Mouse (Mus musculus) kidney, postnatal 0 days (tissue): ENCODE measurements around the gene Vwa7. TPM values are rescaled to one million over a fixed set of nuclear protein-coding genes. Genes with fewer than 3 reads are reported as not detected.
A peak's percentile ranks its signal among the peaks of the same experiment; 100 is the strongest.
"Not testable (repeated sequence)": the region's sequence is repeated elsewhere in the genome, so short reads cannot be mapped to it uniquely, and the experiment has no call there.

ENCODE experiments used
- ATAC-seq: fragments of 200-750 bp; cut with Nextera tagmentation; replicated peaks from 2 replicates; pipeline ENCODE4 v1.8.0; 2017; ENCODE audit warnings: low read depth, moderate number of reproducible peaks, moderate TSS enrichment, moderate library complexity; ENCODE audit not compliant: low FRiP score
- DNase-seq: peaks from one replicate; pipeline ENCODE4 v3.0.0-alpha.2; 2016; ENCODE audit warnings: low spot score
- H3K27ac ChIP-seq: fragments of 300-500 bp; sonication (generic); 2 replicates; pipeline ENCODE4 v1.5.1; 2014; ENCODE audit warnings: mild to moderate bottlenecking
- H3K27me3 ChIP-seq: fragments of 300-500 bp; sonication (generic); 2 replicates; pipeline ENCODE4 v1.6.1; 2014; ENCODE audit warnings: low read length, mixed read lengths; ENCODE audit not compliant: insufficient read depth
- H3K36me3 ChIP-seq: fragments of 300-500 bp; sonication (generic); 2 replicates; pipeline ENCODE4 v1.6.1; 2014; ENCODE audit warnings: low read length, mixed read lengths; ENCODE audit not compliant: insufficient read depth
- H3K4me1 ChIP-seq: fragments of 300-500 bp; sonication (generic); replicated peaks from 2 replicates; pipeline ENCODE4 v1.6.1; 2014; ENCODE audit warnings: antibody characterized with exemption, low read length, mixed read lengths; ENCODE audit not compliant: insufficient read depth
- H3K4me2 ChIP-seq: fragments of 300-500 bp; sonication (generic); 2 replicates; pipeline ENCODE4 v1.6.1; 2014; ENCODE audit warnings: mild to moderate bottlenecking, low read length, moderate library complexity, mixed read lengths
- H3K4me3 ChIP-seq: fragments of 300-500 bp; sonication (generic); replicated peaks from 2 replicates; pipeline ENCODE4 v1.5.1; 2014; ENCODE audit warnings: low read depth, low read length
- H3K9ac ChIP-seq: fragments of 300-500 bp; sonication (generic); 2 replicates; pipeline ENCODE4 v1.6.1; 2014; ENCODE audit warnings: low read depth, low read length
- H3K9me3 ChIP-seq: fragments of 300-500 bp; sonication (generic); replicated peaks from 2 replicates; pipeline ENCODE4 v1.6.1; 2016; ENCODE audit warnings: low read length, inconsistent platforms, mixed read lengths
- CTCF ChIP-seq: IDR thresholded peaks from 2 replicates; pipeline ENCODE4 v1.5.1; 2016; ENCODE audit warnings: antibody characterized with exemption, low read depth, mild to moderate bottlenecking, moderate library complexity
- WGBS: fragments of 180-500 bp; shearing (Covaris S2); extraction: QIAGEN DNeasy Blood & Tissue Kit; methylation state at CpG from one replicate; pipeline ENCODE4 v1.1.7; 2014; 5-methylcytosine and 5-hydroxymethylcytosine counted together
- polyA plus RNA-seq: library from polyadenylated mRNA; unstranded; fragments of >200 nt; fragmentation: Nextera tagmentation; extraction: Ambion mirVana; gene quantifications from 2 replicates; pipeline ENCODE4 v1.2.1, GENCODE M21; 2015

Vwa7 gene
- polyA plus RNA-seq, 1 experiment from 2014 or later = 0.16 TPM

DNA sequence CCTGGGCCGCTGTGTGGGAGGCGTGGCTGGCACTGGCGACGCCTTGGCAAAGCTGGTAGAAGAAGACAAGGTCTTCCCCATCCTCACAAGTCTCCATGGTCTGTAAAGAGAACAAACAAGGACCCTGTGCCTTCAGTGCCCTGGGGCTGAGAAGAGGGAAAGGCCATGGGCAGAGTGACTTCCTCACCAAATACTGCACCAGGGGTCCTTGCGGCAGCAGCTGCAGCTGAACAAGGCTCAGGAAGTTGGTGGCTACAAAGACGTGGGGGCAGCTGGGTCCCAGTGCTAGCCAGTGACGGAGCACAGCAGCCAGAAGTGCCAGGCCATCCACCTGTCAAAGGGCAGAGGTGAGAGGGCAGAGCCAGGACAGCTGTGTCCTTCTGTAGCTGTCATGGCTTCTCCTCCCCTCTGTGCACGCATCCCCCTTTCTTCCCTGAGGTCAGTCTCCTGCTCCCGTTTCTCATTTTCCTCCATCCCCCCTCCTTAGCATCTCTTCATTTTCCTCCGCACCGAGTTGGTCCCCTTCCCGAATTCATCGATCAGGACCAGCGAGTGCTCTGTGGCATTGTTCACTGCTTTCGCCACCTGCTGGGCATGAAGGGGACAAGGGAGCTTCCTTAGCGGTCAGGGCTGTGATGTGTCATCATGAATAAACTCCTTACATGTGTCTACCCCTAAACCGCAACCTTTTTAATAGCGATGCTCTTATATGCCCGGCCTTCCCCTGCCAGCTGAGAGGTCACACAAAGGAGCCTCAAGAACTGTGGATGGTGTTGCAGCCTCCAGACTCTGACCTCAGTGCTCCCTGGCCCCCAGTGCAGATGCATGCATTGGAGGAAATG lies 13.5 kb downstream of the Vwa7 start:
- 40% methylated on average over 18 of the region's 19 CpGs for WGBS
- no peaks in the 10 kb centered on the region for H3K27me3 ChIP-seq
- TF ChIP-seq CTCF = peak; percentile 66
- H3K4me1 ChIP-seq = no peaks in the 10 kb centered on the region
- H3K4me3 ChIP-seq = no peak overlapping the region
- H3K4me2 ChIP-seq = no peak overlapping the region
- peak; percentile 41 for DNase-seq
- H3K27ac ChIP-seq = no peak overlapping the region
- no peak overlapping the region for H3K9ac ChIP-seq
- H3K9me3 ChIP-seq = no peaks in the 10 kb centered on the region
- ATAC-seq = no peak
- H3K36me3 ChIP-seq = no peaks in the 10 kb centered on the region

DNA sequence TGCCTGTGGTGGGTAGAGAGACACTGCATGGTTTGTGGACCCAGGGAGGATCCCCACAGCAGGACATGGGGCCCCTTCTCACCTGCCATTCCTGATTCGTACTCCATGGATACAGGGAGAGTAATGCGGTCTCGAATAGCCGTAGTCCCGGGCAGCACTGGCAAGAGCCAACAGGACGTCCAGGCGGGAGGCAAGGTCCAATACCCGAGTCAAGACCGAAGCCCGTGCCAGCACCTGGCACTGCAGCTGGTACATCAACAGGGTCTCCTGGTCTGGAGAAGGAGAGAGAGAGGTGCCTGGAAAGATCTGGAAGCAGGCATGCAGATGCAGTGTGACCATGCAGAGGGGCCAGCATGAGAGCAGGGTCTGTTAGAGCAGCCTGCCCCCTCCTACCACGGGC lies 14.9 kb downstream of the Vwa7 start:
- Histone ChIP-seq H3K4me2 (no peak overlapping the region), H3K9me3 (no peaks in the 10 kb centered on the region), H3K9ac (no peak overlapping the region), H3K27me3 (no peaks in the 10 kb centered on the region), H3K27ac (no peak overlapping the region), H3K4me1 (no peaks in the 10 kb centered on the region), H3K36me3 (no peaks in the 10 kb centered on the region), H3K4me3 (no peak overlapping the region)
- ATAC-seq (no peak), DNase-seq (no peak)
- WGBS = 87% methylated on average over 11 of the region's 11 CpGs
- no peak for TF ChIP-seq CTCF

DNA sequence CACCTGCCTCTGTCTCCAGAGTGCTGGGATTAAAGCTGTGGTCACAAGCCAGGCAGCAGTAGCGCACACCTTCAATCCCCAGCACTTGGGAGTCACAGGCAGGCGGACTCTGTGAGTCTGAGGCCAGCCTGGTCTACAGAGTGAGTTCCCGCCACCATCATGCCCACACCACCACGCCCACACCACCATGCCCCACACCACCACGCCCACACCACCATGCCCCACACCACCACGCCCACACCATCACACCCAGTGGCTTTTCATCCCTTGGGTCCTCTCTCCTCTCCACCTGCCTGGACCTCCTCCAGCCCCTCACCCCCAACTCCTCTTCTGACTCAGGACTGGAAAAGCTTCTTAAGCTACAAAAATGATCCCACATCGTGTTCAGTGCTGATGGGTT lies 15.5 kb downstream of the Vwa7 start:
- no peak overlapping the region for H3K27ac ChIP-seq

DNA sequence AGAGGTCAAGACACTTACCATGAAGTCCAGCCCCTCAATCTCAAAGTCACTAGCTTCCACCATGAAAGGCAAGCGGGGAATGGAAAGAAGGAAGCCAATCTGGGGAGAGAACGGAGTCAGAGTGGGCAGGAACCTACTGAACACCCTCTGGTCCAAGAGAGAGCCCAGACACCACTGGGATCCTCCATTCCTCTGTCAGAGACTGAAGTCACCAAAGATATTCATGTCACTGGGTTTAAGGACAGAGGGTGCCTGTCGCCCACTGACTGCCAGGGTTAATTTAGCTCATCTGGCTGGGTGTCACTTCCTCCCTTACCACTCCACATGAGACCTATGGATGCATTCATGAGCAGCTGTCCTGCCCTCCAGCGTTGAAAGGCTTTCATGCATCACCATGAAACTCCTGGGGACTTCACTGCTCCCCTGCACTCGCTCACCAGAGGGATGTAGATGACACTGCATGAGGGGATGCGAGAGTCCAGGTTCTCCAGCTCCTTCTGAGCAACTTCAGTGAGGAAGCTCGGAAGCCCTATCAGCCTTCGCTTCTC lies 16.0 kb downstream of the Vwa7 start:
- H3K27ac ChIP-seq = no peak overlapping the region
- DNase-seq (no peak), ATAC-seq (no peak)
- H3K4me3 ChIP-seq = no peak overlapping the region
- H3K36me3 ChIP-seq = no peaks in the 10 kb centered on the region
- TF ChIP-seq CTCF = no peak
- H3K9ac ChIP-seq = no peak overlapping the region
- no peaks in the 10 kb centered on the region for H3K27me3 ChIP-seq
- WGBS = 71% methylated on average over 8 of the region's 8 CpGs
- H3K4me2 ChIP-seq = no peak overlapping the region
- no peaks in the 10 kb centered on the region for H3K9me3 ChIP-seq
- no peaks in the 10 kb centered on the region for H3K4me1 ChIP-seq

More for the DNA sequence above, 15.5 kb downstream of the Vwa7 start:
- Histone ChIP-seq H3K9me3 (no peaks in the 10 kb centered on the region), H3K4me1 (no peaks in the 10 kb centered on the region), H3K27me3 (no peaks in the 10 kb centered on the region), H3K36me3 (no peaks in the 10 kb centered on the region), H3K4me2 (no peak overlapping the region), H3K9ac (no peak overlapping the region), H3K4me3 (no peak overlapping the region)
- DNase-seq (no peak), ATAC-seq (no peak)
- TF ChIP-seq CTCF = no peak
- 83% methylated on average over 7 of the region's 7 CpGs for WGBS

DNA sequence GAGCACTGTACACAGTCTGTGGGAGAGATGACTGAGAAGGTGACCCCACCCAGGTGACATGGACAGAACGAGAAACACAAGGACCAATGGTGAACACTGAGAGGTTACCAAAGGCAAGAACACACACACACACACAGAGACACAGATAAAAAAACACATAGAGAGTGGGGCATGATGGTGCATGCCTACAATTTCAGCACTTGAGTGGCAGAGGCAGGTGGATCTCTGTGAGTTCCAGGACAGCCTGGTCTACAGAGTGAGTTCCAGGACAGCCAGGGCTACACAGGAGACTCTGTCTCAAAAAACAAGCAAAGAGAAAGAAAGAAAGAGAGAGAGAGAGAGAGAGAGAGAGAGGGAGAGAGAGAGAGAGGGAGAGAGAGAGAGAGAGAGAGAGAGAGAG lies 17.3 kb downstream of the Vwa7 start:
- not testable (repeated sequence) for H3K9ac ChIP-seq, H3K4me2 ChIP-seq, H3K9me3 ChIP-seq, ATAC-seq, H3K4me1 ChIP-seq, H3K36me3 ChIP-seq, H3K4me3 ChIP-seq, H3K27ac ChIP-seq, DNase-seq, H3K27me3 ChIP-seq
- 56% methylated on average over 1 of the region's 1 CpGs for WGBS

DNA sequence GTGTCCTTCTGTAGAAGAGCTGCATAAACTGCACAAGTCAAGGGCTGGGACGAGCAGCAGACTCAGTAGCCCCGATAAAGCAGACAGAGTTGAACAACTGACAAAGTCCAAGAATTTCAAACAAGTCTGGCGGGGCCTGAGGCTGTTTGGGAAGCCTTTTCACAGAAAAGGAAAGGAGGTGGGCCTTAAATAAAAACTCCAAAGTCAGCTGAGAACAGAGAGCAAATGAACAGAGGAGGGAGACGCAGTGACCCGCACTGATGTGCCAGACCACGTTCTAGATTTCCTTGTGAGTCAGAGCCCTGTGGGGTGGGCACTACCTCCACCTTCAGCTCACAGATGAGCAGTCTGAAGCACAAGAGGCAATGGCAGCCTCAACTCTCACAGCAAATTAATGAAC lies 18.5 kb downstream of the Vwa7 start:
- Histone ChIP-seq H3K36me3 (no peaks in the 10 kb centered on the region), H3K27ac (no peak overlapping the region), H3K4me2 (no peak overlapping the region), H3K27me3 (no peaks in the 10 kb centered on the region), H3K9me3 (no peaks in the 10 kb centered on the region), H3K9ac (no peak overlapping the region), H3K4me1 (no peaks in the 10 kb centered on the region), H3K4me3 (no peak overlapping the region)
- 60% methylated on average over 6 of the region's 6 CpGs for WGBS
- TF ChIP-seq CTCF = no peak
- DNase-seq = no peak
- no peak for ATAC-seq
